Mouse (Mus musculus): ENCODE results near the gene Gm20737. TPM values are rescaled to one million over a fixed set of nuclear protein-coding genes. Genes with fewer than 3 reads are reported as not detected.

Gene Gm20737
- total RNA-seq (2023), result not detected

DNA sequence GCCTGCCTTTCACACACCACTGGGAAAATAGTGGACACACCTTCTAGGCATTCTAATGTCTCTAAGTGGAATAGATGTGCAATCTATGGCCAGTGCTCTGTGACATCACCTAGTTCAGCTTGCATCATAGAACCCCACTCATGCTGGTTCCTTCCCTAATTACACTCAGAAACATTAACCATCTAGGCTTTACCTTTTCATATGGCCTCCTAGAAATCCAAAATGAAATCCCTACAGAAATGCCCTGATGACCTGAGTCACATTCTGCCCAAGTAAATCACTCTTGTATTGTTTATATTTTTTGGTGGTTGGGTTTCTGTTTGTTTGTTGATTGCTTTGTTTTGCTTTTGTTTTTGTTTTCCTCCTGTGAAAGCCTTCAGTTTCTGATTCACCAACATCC is at the start of gene Gm20737:
TSS of gene Gm20737 (minus strand) at position 101 of the 400 bp plus-strand sequence.

GRCm38 (mm10) chrY:10553153-10553552 is 17.3 kb upstream of the Gm20737 start, which contains the start of gene Gm21775:
Gm21775 (plus strand) TSS chrY:10553453.

Other genes with a start within 250 kb of the Gm20737 start
- gene Gm20834, start 211.5 kb downstream of the Gm20737 start, total RNA-seq (2023), result not detected
- gene Gm28510, start 123.3 kb downstream of the Gm20737 start, total RNA-seq (2023), result not detected
- not detected for gene Gm21775, start 17.4 kb upstream of the Gm20737 start, total RNA-seq (2023)
- gene Gm21900, start 80.3 kb upstream of the Gm20737 start, total RNA-seq (2023), result not detected
- gene Gm20777, start 216.4 kb upstream of the Gm20737 start, total RNA-seq (2023), result not detected